Mouse (Mus musculus): ENCODE results near the gene Gm18596. TPM values are rescaled to one million over a fixed set of nuclear protein-coding genes. Genes with fewer than 3 reads are reported as not detected.
"Not testable (repeated sequence)": the region's sequence is repeated elsewhere in the genome, so short reads cannot be mapped to it uniquely, and the experiment has no call there.

Gene Gm18596
- total RNA-seq, 2 experiments from 2014 or later = not detected

DNA sequence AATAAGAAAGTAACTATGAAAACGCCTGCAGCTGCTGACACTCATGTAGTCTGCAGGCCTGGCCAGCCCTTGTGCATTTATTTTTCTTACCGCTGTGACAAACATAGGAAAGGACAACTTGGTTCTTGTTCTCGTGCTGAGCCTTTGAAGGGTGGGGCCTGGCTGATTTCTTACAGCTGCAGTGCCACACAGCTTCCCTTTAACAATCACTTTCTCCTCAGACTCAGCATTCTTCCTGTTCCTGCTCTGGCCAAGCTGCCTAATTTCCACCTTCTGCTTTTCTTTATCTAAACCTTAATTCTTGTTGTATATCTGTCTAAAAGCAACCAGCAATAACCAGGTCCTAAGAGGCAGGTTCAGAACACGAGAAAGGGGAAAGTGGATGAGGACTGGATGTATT, 28.7 kb downstream of the Gm18596 start:
- DNase-seq (ENCODE audit: low spot score) = no peak

DNA sequence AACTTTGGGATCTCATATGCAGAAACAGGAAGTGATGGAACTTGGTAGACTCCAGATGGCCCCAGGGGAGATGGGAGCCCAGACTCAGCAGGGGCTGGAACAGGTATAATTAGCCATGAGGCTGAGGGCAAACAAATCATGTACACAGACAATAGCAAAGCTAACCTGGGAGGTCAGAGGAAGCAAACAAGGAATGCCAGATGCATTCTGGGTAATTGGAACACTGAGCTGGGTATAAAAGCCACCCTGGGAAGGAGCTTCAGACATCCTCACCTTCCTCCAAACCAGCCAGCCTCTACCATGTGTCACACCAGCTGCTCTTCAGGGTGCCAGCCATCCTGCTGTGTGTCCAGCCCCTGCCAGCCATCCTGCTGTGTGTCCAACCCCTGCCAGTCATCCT, 31.3 kb downstream of the Gm18596 start, which contains the start of gene Gm10024:
Gene Gm10024 (plus strand): TSS at position 301 of the 400 bp plus-strand sequence.
- DNase-seq (ENCODE audit: low spot score) = not testable (repeated sequence)

DNA sequence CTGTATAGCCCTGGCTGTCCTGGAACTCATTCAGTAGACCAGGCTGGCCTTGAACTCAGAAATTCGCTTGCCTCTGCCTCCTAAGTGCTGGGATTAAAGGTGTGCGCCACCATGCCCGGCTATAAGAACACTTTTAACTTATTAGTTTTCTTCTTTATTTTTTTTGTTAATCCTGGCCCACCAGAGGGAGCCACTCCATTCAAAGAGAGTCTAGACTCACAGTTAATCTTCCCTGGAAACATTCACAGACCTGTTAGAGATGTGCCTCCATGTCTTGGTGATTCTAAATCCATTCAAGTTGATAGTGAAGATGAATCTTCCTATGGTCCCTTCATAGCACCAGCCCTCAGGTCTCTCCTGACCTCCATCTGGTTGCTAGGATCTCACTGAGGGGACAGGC, 32.6 kb downstream of the Gm18596 start:
- no peak for DNase-seq (ENCODE audit: low spot score)

DNA sequence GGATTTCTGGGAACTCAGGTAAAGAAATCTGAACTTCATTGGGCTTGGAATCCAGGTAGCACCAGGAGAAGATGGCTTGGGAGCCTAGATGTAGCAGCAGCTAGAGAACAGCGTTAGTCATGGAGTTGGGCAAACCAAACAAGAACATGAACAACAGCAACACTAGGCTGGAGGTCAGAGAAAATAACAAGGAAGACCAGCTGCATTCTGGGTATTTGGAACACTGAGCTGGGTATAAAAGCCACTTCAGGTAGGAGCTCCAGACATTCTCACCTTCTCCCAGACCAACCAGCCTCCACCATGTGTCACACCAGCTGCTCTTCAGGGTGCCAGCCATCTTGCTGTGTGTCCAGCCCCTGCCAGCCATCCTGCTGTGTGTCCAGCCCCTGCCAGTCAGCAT, 36.1 kb downstream of the Gm18596 start, which contains the start of gene Gm10272:
Gene Gm10272 (plus strand): TSS at position 301 of the 400 bp plus-strand sequence.
- DNase-seq (ENCODE audit: low spot score) = no peak

DNA sequence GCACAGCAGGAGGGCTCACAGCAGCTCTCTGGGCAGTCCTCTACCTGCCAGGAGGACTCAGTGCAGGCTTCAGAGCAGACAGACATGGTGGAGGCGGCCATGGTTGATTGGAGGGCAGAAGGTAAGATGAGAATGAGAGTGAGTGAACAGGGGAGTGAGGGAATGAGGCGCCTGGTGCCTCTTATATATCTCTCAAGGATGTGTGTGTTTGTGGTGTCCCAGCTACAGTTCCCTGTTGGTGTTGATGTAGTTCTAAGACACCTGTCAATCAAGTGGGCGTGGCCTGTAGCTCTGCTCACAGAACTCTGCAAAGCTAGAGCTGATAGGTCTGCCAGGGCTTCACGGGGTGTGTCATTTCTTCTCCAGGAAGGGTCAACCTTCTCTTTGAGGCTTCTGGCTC, 45.3 kb downstream of the Gm18596 start, which contains the start of gene Gm9508:
Gene Gm9508 (minus strand): TSS at position 101 of the 400 bp plus-strand sequence.
- no peak for DNase-seq (ENCODE audit: low spot score)

Other genes starting within 250 kb of the Gm18596 start
- 1 to 10 TPM; 6.9 to 8.7 TPM for gene Fam207a, start 226.9 kb downstream of the Gm18596 start, total RNA-seq (2021)
- 1 to 10 TPM; 1.4 to 1.7 TPM for gene Itgb2, start 212.4 kb downstream of the Gm18596 start, total RNA-seq (2021)
- 10 to 100 TPM; 23.0 to 33.6 TPM for gene Pttg1ip, start 160.9 kb downstream of the Gm18596 start, total RNA-seq (2021)
- gene Sumo3, start 136.5 kb downstream of the Gm18596 start, total RNA-seq (2021) = 10 to 100 TPM; 44.5 to 47.4 TPM
- gene Gm49325, start 136.4 kb downstream of the Gm18596 start, total RNA-seq (2021) = 10 to 100 TPM in 1 of 2 experiments, 1 to 10 TPM in 1; 8.6 to 11.4 TPM
- 100 to 1,000 TPM in 1 of 2 experiments, 10 to 100 TPM in 1; 96.1 to 101 TPM for gene Ube2g2, start 120.4 kb downstream of the Gm18596 start, total RNA-seq (2021)
- gene Tspear, start 56.1 kb downstream of the Gm18596 start, total RNA-seq (2021) = not detected
- not detected for gene Gm19402, start 51.9 kb downstream of the Gm18596 start, total RNA-seq (2021)
- not detected for gene Gm9508, start 45.4 kb downstream of the Gm18596 start, total RNA-seq (2021)
- gene Gm10272, start 36.0 kb downstream of the Gm18596 start, total RNA-seq (2021) = not detected
- gene Gm10024, start 31.2 kb downstream of the Gm18596 start, total RNA-seq (2021) = not detected
- gene Gm10142, start 26.8 kb downstream of the Gm18596 start, total RNA-seq (2021) = not detected
- gene Krtap12-1, start 22.0 kb downstream of the Gm18596 start, total RNA-seq (2021) = not detected
- not detected for gene Gm10100, start 16.2 kb downstream of the Gm18596 start, total RNA-seq (2021)
- gene Gm9736, start 8.7 kb upstream of the Gm18596 start, total RNA-seq (2021) = not detected
- not detected for gene Gm3233, start 17.0 kb upstream of the Gm18596 start, total RNA-seq (2021)
- not detected for gene Gm3238, start 28.7 kb upstream of the Gm18596 start, total RNA-seq (2021)
- gene Gm7138, start 34.3 kb upstream of the Gm18596 start, total RNA-seq (2021) = not detected
- gene Gm3250, start 39.9 kb upstream of the Gm18596 start, total RNA-seq (2021) = not detected
- gene Gm7137, start 45.6 kb upstream of the Gm18596 start, total RNA-seq (2021) = not detected
- not detected for gene Gm9639, start 52.4 kb upstream of the Gm18596 start, total RNA-seq (2021)
- not detected for gene Gm19668, start 56.5 kb upstream of the Gm18596 start, total RNA-seq (2021)
- gene Gm9507, start 69.2 kb upstream of the Gm18596 start, total RNA-seq (2021) = not detected
- gene Gm2696, start 72.0 kb upstream of the Gm18596 start, total RNA-seq (2021) = not detected
- gene Krtap10-4, start 84.5 kb upstream of the Gm18596 start, total RNA-seq (2021) = not detected
- gene Krtap10-10, start 93.3 kb upstream of the Gm18596 start, total RNA-seq (2021) = not detected
- gene Gm36176, start 104.2 kb upstream of the Gm18596 start, total RNA-seq (2021) = not detected
- gene Gm10318, start 110.2 kb upstream of the Gm18596 start, total RNA-seq (2021) = not detected
- not detected for gene Gm3285, start 119.3 kb upstream of the Gm18596 start, total RNA-seq (2021)
- gene Lrrc3, start 159.9 kb upstream of the Gm18596 start, total RNA-seq (2021) = under 1 TPM; 0.23 to 0.28 TPM
- gene Trpm2, start 227.9 kb upstream of the Gm18596 start, total RNA-seq (2021) = under 1 TPM; 0.07 to 0.26 TPM
- gene 1810043G02Rik, start 235.9 kb upstream of the Gm18596 start, total RNA-seq (2021) = 1 to 10 TPM; 4.1 to 4.6 TPM

Measured in gastrocnemius, adult 18-20 months (tissue).